In genomic region chr2:116685756-116686155, GRCm38 (mm10) we compare ENCODE assay signal across 28 mouse cellular contexts.
"Had no signal": no experiment of that assay in that cellular context is flagged by ENCODE, and none has a peak within 500 bp of the region (broad histone marks: within the 10 kb centered on the region; RNA-seq: fewer than 3 reads in every experiment).

No protein-coding gene starts in this region.

- H3K4me3 ChIP-seq: embryonic facial prominence, embryonic 10.5 days; embryonic facial prominence, embryonic 12.5 days; embryonic facial prominence, embryonic 13.5 days; embryonic facial prominence, embryonic 15.5 days; erythroblast, embryonic 14.5 days; forebrain, embryonic 10.5 days; forebrain, embryonic 12.5 days; forebrain, embryonic 13.5 days; forebrain, embryonic 15.5 days; gastrocnemius, adult 2 months; heart, adult 2 months had no signal

- ATAC-seq: forebrain, embryonic 13.5 days; forebrain, embryonic 14.5 days; forebrain, embryonic 15.5 days; forebrain, embryonic 16.5 days; forebrain, postnatal 0 days had no signal

- H3K27me3 ChIP-seq: embryonic facial prominence, embryonic 12.5 days; embryonic facial prominence, embryonic 13.5 days; embryonic facial prominence, embryonic 15.5 days; forebrain, embryonic 12.5 days; forebrain, embryonic 13.5 days; forebrain, embryonic 15.5 days had no signal

- H3K9ac ChIP-seq: embryonic facial prominence, embryonic 12.5 days; embryonic facial prominence, embryonic 13.5 days; embryonic facial prominence, embryonic 15.5 days; forebrain, embryonic 12.5 days; forebrain, embryonic 13.5 days; forebrain, embryonic 15.5 days; forebrain, postnatal 0 days had no signal

- H3K27ac ChIP-seq: embryonic facial prominence, embryonic 10.5 days; embryonic facial prominence, embryonic 12.5 days; embryonic facial prominence, embryonic 13.5 days; embryonic facial prominence, embryonic 15.5 days; forebrain, embryonic 10.5 days; forebrain, embryonic 12.5 days; forebrain, embryonic 13.5 days; forebrain, embryonic 15.5 days; gastrocnemius, adult 2 months; heart, adult 2 months had no signal

- H3K9me3 ChIP-seq: embryonic facial prominence, embryonic 10.5 days; embryonic facial prominence, embryonic 12.5 days; embryonic facial prominence, embryonic 13.5 days; embryonic facial prominence, embryonic 15.5 days; forebrain, embryonic 10.5 days; forebrain, embryonic 12.5 days; forebrain, embryonic 13.5 days; forebrain, embryonic 15.5 days had no signal

- H3K4me2 ChIP-seq: embryonic facial prominence, embryonic 12.5 days; embryonic facial prominence, embryonic 13.5 days; embryonic facial prominence, embryonic 15.5 days; forebrain, embryonic 12.5 days; forebrain, embryonic 13.5 days; forebrain, embryonic 15.5 days had no signal

- H3K36me3 ChIP-seq: embryonic facial prominence, embryonic 10.5 days; embryonic facial prominence, embryonic 12.5 days; embryonic facial prominence, embryonic 13.5 days; embryonic facial prominence, embryonic 15.5 days; forebrain, embryonic 10.5 days; forebrain, embryonic 12.5 days; forebrain, embryonic 15.5 days had no signal

- DNase-seq: cerebellum, adult 8-10 months; cerebellum, adult 9-10 months; cerebellum, adult 9-11 months; cerebellum, postnatal 10 days; cerebellum, postnatal 14 days; cerebellum, postnatal 25 days; cerebellum, postnatal 36 days; embryo, embryonic 11 days; forebrain, postnatal 0 days; gastrocnemius, adult 2 months; gastrocnemius, postnatal 10 days; gastrocnemius, postnatal 14 days; gastrocnemius, postnatal 25 days; gastrocnemius, postnatal 36 days; heart, adult 11 months; heart, adult 18-20 months; heart, adult 2 months had no signal

- H3K4me1 ChIP-seq: embryonic facial prominence, embryonic 10.5 days; embryonic facial prominence, embryonic 12.5 days; embryonic facial prominence, embryonic 13.5 days; embryonic facial prominence, embryonic 15.5 days; forebrain, embryonic 10.5 days; forebrain, embryonic 12.5 days; forebrain, embryonic 13.5 days; forebrain, embryonic 15.5 days had no signal
